Mouse (Mus musculus) embryonic fibroblast, embryonic 13.5 days (primary cell): ENCODE data around the gene Atp6v0c.

Source experiments
- CTCF ChIP-seq: IDR thresholded peaks from 2 replicates; pipeline ENCODE4 v1.5.1; 2011; ENCODE audit warnings: mild to moderate bottlenecking, control low read depth, low read length, moderate library complexity, borderline replicate concordance; ENCODE audit not compliant: insufficient read depth
- POLR2A ChIP-seq: IDR thresholded peaks from 2 replicates; pipeline ENCODE4 v1.6.1; 2011; ENCODE audit warnings: low read depth, mild to moderate bottlenecking, control low read depth, low read length, moderate library complexity

DNA sequence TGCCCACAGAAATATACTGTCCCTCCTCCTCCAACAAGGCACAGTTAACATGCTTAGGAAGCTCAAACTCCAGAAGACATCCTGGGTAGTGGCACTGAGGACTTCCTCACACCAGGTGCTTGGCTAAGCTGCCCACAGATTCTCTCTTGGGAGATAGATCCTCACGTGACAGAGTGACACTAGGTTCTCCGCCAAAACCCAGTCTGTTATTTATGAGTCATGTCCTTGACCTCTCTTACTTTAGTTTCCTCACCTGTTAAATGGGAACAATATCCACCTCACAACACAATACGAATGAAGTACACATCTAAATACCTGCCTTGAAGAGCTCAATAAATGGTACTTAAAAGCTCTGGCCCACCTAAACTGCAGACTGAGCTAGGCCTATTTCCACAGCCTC is 30.2 kb downstream of the Atp6v0c start:
- no peak for TF ChIP-seq CTCF
- TF ChIP-seq POLR2A, result no peak
